Mouse (Mus musculus) intestine, embryonic 14.5 days (tissue): Measurements from ENCODE around the gene Trim80. TPM values are rescaled to one million over a fixed set of nuclear protein-coding genes. Genes with fewer than 3 reads are reported as not detected.
A peak's percentile ranks its signal among the peaks of the same experiment; 100 is the strongest.

Source experiments
- ATAC-seq: fragments of 200-750 bp; cut with Nextera tagmentation; replicated peaks from 2 replicates; pipeline ENCODE4 v1.8.0; 2017; ENCODE audit warnings: low read depth, moderate number of reproducible peaks, moderate TSS enrichment, moderate library complexity; ENCODE audit not compliant: low FRiP score, low TSS enrichment
- DNase-seq: peaks from one replicate; pipeline ENCODE4 v3.0.0-alpha.2; 2018; ENCODE audit warnings: low spot score
- H3K27ac ChIP-seq: fragments of 300-500 bp; sonication (generic); 2 replicates; pipeline ENCODE4 v1.5.1; 2014; ENCODE audit warnings: low read depth, mild to moderate bottlenecking, control low read depth
- H3K27me3 ChIP-seq: fragments of 300-500 bp; sonication (generic); replicated peaks from 2 replicates; pipeline ENCODE4 v1.6.1; 2014; ENCODE audit warnings: low read length, control low read depth; ENCODE audit not compliant: control insufficient read depth, insufficient read depth
- H3K36me3 ChIP-seq: fragments of 300-500 bp; sonication (generic); 2 replicates; pipeline ENCODE4 v1.6.1; 2014; ENCODE audit warnings: low read length, control low read depth; ENCODE audit not compliant: control insufficient read depth, insufficient read depth
- H3K4me1 ChIP-seq: fragments of 300-500 bp; sonication (generic); replicated peaks from 2 replicates; pipeline ENCODE4 v1.6.1; 2014; ENCODE audit warnings: low read length, control low read depth, mixed read lengths; ENCODE audit not compliant: control insufficient read depth, insufficient read depth
- H3K4me2 ChIP-seq: fragments of 300-500 bp; sonication (generic); 2 replicates; pipeline ENCODE4 v1.6.1; 2014; ENCODE audit warnings: low read length
- H3K4me3 ChIP-seq: fragments of 300-500 bp; sonication (generic); 2 replicates; pipeline ENCODE4 v1.5.1; 2014; ENCODE audit warnings: low read depth, low read length, control low read depth, mixed read lengths
- H3K9ac ChIP-seq: fragments of 300-500 bp; sonication (generic); 2 replicates; pipeline ENCODE4 v1.6.1; 2014; ENCODE audit warnings: mild to moderate bottlenecking, low read length
- H3K9me3 ChIP-seq: fragments of 300-500 bp; sonication (generic); 2 replicates; pipeline ENCODE4 v1.6.1; 2016; ENCODE audit warnings: low read length, control low read depth; ENCODE audit not compliant: control insufficient read depth
- WGBS: fragments of 180-500 bp; shearing (Covaris S2); extraction: QIAGEN DNeasy Blood & Tissue Kit; methylation state at CpG from one replicate; pipeline ENCODE4 v1.1.7; 2014; 5-methylcytosine and 5-hydroxymethylcytosine counted together
- polyA plus RNA-seq: library from polyadenylated mRNA; unstranded; fragments of >200 nt; fragmentation: Nextera tagmentation; extraction: Ambion mirVana; gene quantifications from 2 replicates; pipeline ENCODE4 v1.2.1, GENCODE M21; 2014

The Trim80 gene
- polyA plus RNA-seq, 1 experiment from 2014 or later = 0.12 TPM

GRCm38 (mm10) chr11:115424666-115425065, 15.7 kb upstream of the Trim80 start:
- Histone ChIP-seq H3K27ac (no peak overlapping the region), H3K4me3 (no peak overlapping the region), H3K4me1 (peaks cover 10% of the 10 kb centered on the region), H3K9me3 (no peaks in the 10 kb centered on the region), H3K27me3 (no peaks in the 10 kb centered on the region), H3K4me2 (no peak overlapping the region), H3K9ac (no peak overlapping the region), H3K36me3 (peaks cover 47% of the 10 kb centered on the region)
- DNase-seq (no peak), ATAC-seq (no peak)
- WGBS = 79% methylated on average over 7 of the region's 7 CpGs

- H3K27me3 ChIP-seq = no peaks in the 10 kb centered on the region
- ATAC-seq = no peak
- H3K9ac ChIP-seq = no peak overlapping the region
- H3K4me2 ChIP-seq = no peak overlapping the region
- no peak for DNase-seq
- H3K4me1 ChIP-seq = peaks cover 10% of the 10 kb centered on the region
- no peaks in the 10 kb centered on the region for H3K9me3 ChIP-seq
- H3K4me3 ChIP-seq = no peak overlapping the region
- H3K27ac ChIP-seq = no peak overlapping the region
- WGBS = 93% methylated on average over 6 of the region's 6 CpGs
- H3K36me3 ChIP-seq = peaks cover 57% of the 10 kb centered on the region
These were observed 14.7 kb upstream of the Trim80 start for GRCm38 (mm10) chr11:115425671-115426070.

DNA sequence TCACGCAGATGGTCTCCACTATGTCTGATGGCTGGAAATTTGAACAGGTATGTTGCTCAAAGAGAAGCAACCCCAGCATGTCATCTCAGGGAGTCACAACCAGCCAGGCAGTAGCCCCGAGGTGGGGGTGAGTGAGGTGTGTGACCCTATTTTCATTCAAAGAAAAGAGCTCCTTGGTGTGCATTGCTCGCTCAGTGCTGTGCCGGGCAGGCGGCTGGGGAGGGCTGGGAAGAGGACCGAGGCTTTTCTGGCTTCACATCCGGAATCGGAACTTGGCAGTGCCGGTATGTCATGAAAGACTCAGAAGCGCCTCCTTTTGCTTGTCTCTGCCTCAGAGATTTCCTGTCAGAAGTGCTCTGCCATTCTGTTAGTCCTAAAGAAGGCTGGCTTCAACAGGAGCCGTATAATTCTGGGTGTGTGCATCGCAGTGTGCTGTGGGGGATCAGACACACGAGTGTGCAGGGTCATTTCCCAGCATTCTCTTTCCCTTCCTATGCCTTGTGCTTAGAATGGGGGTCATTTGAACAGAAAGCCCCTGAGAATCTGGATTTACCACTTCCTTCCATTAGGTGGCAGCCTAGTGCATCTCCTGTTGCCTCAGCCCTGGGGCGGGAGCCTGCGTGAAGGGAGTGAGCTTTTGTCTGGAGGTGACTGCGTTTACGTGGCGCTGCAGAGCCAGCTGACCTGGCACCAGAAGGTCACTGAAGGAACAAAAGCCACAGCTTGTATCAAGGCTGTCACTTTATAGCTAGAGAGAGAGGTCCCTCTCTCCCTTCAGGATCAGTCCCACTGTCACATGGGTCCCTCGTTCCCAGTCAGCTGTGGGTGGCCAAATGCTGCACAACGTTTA, 12.6 kb upstream of the Trim80 start:
- 42% methylated on average over 20 of the region's 20 CpGs for WGBS
- no peak overlapping the region for H3K4me3 ChIP-seq
- no peaks in the 10 kb centered on the region for H3K27me3 ChIP-seq
- H3K9me3 ChIP-seq = no peaks in the 10 kb centered on the region
- DNase-seq (peak; percentile 73), ATAC-seq (peak; percentile 56)
- no peak overlapping the region for H3K4me2 ChIP-seq
- H3K36me3 ChIP-seq = peaks cover 77% of the 10 kb centered on the region
- H3K27ac ChIP-seq = no peak overlapping the region; the same call in 1 of the 2 replicates
- no peaks in the 10 kb centered on the region; the same call in 1 of the 2 replicates for H3K4me1 ChIP-seq
- H3K9ac ChIP-seq = no peak overlapping the region

GRCm38 (mm10) chr11:115429307-115429706, 11.0 kb upstream of the Trim80 start:
- Histone ChIP-seq H3K4me2 (no peak overlapping the region), H3K4me3 (no peak overlapping the region), H3K9me3 (no peaks in the 10 kb centered on the region), H3K27me3 (no peaks in the 10 kb centered on the region), H3K9ac (no peak overlapping the region), H3K27ac (no peak overlapping the region), H3K4me1 (no peaks in the 10 kb centered on the region; the same call in 1 of the 2 replicates), H3K36me3 (peaks cover 74% of the 10 kb centered on the region)
- 94% methylated on average over 7 of the region's 7 CpGs for WGBS
- ATAC-seq (no peak), DNase-seq (no peak)

DNA sequence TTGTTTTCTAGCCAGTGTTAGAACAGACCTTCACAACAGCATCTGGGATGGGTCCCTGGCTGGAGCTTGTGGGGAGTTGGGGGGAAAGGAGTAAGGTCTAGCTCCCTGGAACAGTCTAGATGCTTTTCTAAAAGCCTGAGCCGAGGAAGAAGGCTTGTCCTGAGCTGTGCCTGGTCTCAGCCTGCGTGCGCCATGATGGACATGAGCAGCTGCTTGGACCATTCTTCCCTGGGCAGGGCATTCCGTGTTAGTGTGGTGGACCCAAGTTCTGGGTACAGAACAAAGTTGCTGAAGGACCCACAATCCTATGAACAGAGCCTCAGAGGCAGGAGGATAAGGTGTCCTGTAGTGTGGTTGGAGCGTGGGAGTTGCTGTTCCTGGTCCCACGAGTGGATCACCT, 9.8 kb upstream of the Trim80 start:
- no peaks in the 10 kb centered on the region for H3K9me3 ChIP-seq
- H3K4me2 ChIP-seq = no peak overlapping the region
- H3K36me3 ChIP-seq = peaks cover 62% of the 10 kb centered on the region
- H3K9ac ChIP-seq = no peak overlapping the region
- H3K4me3 ChIP-seq = no peak overlapping the region
- 89% methylated on average over 6 of the region's 6 CpGs for WGBS
- peaks cover 3% of the 10 kb centered on the region; the same call in 1 of the 2 replicates for H3K4me1 ChIP-seq
- ATAC-seq = no peak
- no peak for DNase-seq
- no peaks in the 10 kb centered on the region for H3K27me3 ChIP-seq
- H3K27ac ChIP-seq = no peak overlapping the region

DNA sequence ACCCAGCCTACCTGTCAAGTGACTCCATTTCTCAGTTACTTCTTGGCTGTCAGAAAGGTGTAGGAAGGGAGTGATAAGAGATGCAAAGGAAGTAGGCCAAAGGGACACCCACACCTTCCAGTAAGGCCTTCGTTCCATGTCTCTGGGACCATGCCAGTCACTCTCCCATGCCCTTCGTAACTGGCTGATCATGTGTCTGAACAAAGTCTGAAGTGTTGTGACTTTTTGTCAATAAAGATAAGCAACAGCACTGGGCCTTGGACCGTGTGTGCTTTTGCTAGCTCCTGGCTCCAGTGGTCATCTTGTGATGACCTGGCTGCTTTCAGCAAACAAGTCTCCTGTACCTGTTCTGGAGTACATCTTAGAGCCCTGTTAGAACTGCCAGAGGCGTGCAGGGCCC, 7.5 kb upstream of the Trim80 start:
- Histone ChIP-seq H3K36me3 (peaks cover 42% of the 10 kb centered on the region), H3K9me3 (no peaks in the 10 kb centered on the region), H3K4me3 (no peak overlapping the region), H3K4me2 (no peak overlapping the region), H3K27ac (no peak overlapping the region), H3K9ac (no peak overlapping the region), H3K4me1 (peaks cover 7% of the 10 kb centered on the region; the same call in 1 of the 2 replicates), H3K27me3 (no peaks in the 10 kb centered on the region)
- DNase-seq = no peak
- WGBS = 58% methylated on average over 4 of the region's 4 CpGs
- no peak for ATAC-seq

- H3K9me3 ChIP-seq = no peaks in the 10 kb centered on the region
- 0 out of 2 replicates have a peak, but pooled peaks cover 7% of the 10 kb centered on the region for H3K4me1 ChIP-seq
- H3K9ac ChIP-seq = no peak overlapping the region
- H3K4me2 ChIP-seq = no peak overlapping the region
- 77% methylated on average over 6 of the region's 6 CpGs for WGBS
- H3K4me3 ChIP-seq = no peak overlapping the region
- no peak for DNase-seq
- peaks cover 42% of the 10 kb centered on the region for H3K36me3 ChIP-seq
- H3K27ac ChIP-seq = no peak overlapping the region
- no peak for ATAC-seq
- no peaks in the 10 kb centered on the region for H3K27me3 ChIP-seq
These were observed 7.0 kb upstream of the Trim80 start for GRCm38 (mm10) chr11:115433342-115433741.

DNA sequence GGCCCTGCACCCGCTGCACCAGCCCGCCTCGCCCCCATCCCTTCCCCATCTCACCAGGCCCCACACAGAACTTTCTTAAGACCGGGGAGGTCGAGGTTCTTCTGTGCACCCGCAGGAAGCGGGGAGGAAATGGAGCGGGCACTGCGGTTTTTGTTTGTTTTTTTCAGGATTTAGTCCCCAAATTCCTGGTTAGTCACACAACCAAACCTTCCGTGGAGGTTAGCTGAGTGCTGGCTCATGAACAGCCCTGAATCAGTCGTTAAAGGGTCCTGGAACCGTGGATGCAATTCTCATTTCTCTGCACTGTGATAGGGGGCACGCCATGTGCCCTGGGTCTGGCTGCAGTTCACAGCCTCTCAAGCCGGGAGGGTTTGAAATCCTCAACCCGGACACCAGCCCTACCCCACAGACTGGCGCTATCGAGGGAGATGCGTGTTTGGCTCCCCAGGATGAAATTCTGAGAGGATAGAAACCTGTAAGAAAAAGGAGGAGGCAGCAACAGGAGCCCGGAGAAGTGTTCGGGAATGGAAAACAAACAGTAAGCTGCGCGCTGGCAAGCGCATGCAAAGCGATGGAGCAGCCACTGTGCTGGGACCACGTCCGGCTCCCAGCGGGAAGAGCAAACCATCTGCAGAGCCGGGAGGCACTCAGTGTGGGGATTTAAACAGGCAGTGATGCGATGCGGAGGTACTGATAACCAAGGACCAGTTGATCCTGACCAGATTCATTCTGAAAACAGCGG, 4.6 kb upstream of the Trim80 start:
- WGBS = 5% methylated on average over 31 of the region's 31 CpGs
- H3K4me3 ChIP-seq = peak overlapping the region; percentile 20
- H3K9me3 ChIP-seq = no peaks in the 10 kb centered on the region
- no peaks in the 10 kb centered on the region for H3K27me3 ChIP-seq
- H3K9ac ChIP-seq = peak overlapping the region; percentile 36
- peaks cover 21% of the 10 kb centered on the region for H3K36me3 ChIP-seq
- H3K4me2 ChIP-seq = peak overlapping the region; percentile 57
- DNase-seq (peak; percentile 76), ATAC-seq (0 out of 2 replicates have a peak, but pooled peaks have one; percentile 46)
- H3K4me1 ChIP-seq = 0 out of 2 replicates have a peak, but pooled peaks cover 7% of the 10 kb centered on the region
- H3K27ac ChIP-seq = no peak overlapping the region
